Mouse (Mus musculus): ENCODE data around the gene Fam186b.
"Not testable (repeated sequence)": the region's sequence is repeated elsewhere in the genome, so short reads cannot be mapped to it uniquely, and the experiment has no call there.

Gene Fam186b

GRCm38 (mm10) chr15:99259730-99260252 lies 35.9 kb downstream of the Fam186b start:
- peak; percentile 92 for DNase-seq (ENCODE audit: low read depth, low spot score)

GRCm38 (mm10) chr15:99259167-99259729 lies 36.4 kb downstream of the Fam186b start:
- DNase-seq (ENCODE audit: low read depth, low spot score) = no peak

- DNase-seq (ENCODE audit: low read depth, low spot score) = no peak
These were observed 40.4 kb downstream of the Fam186b start for GRCm38 (mm10) chr15:99255241-99255749.

- DNase-seq (ENCODE audit: low read depth, low spot score) = no peak
These were observed 41.1 kb downstream of the Fam186b start for GRCm38 (mm10) chr15:99254477-99255005.

- no peak for DNase-seq (ENCODE audit: low read depth, low spot score)
These were observed 41.9 kb downstream of the Fam186b start for GRCm38 (mm10) chr15:99253772-99254171.

GRCm38 (mm10) chr15:99253175-99253479 lies 42.6 kb downstream of the Fam186b start:
- not testable (repeated sequence) for DNase-seq (ENCODE audit: low read depth, low spot score)

- peak; percentile 80 for DNase-seq (ENCODE audit: low read depth, low spot score)
These were observed 43.1 kb downstream of the Fam186b start for GRCm38 (mm10) chr15:99252381-99253174.

GRCm38 (mm10) chr15:99251626-99252380 lies 43.9 kb downstream of the Fam186b start, which contains the start of gene Mcrs1:
Gene Mcrs1 (minus strand): TSS chr15:99251961.
- DNase-seq (ENCODE audit: low read depth, low spot score) = peak; percentile 100

- not testable (repeated sequence) for DNase-seq (ENCODE audit: low read depth, low spot score)
These were observed 44.6 kb downstream of the Fam186b start for GRCm38 (mm10) chr15:99251111-99251510.

GRCm38 (mm10) chr15:99249938-99250337 lies 45.8 kb downstream of the Fam186b start:
- DNase-seq (ENCODE audit: low read depth, low spot score) = no peak

- peak; percentile 95 for DNase-seq (ENCODE audit: low read depth, low spot score)
These were observed 46.7 kb downstream of the Fam186b start for GRCm38 (mm10) chr15:99248972-99249371.

GRCm38 (mm10) chr15:99246736-99247135 lies 49.0 kb downstream of the Fam186b start:
- peak; percentile 45 for DNase-seq (ENCODE audit: low read depth, low spot score)

GRCm38 (mm10) chr15:99242045-99242444 lies 53.6 kb downstream of the Fam186b start:
- no peak for DNase-seq (ENCODE audit: low read depth, low spot score)

GRCm38 (mm10) chr15:99241249-99241648 lies 54.4 kb downstream of the Fam186b start:
- DNase-seq (ENCODE audit: low read depth, low spot score) = peak; percentile 51

- peak; percentile 56 for DNase-seq (ENCODE audit: low read depth, low spot score)
These were observed 55.6 kb downstream of the Fam186b start for GRCm38 (mm10) chr15:99240129-99240528.

GRCm38 (mm10) chr15:99238006-99238405 lies 57.7 kb downstream of the Fam186b start:
- no peak for DNase-seq (ENCODE audit: low read depth, low spot score)

- DNase-seq (ENCODE audit: low read depth, low spot score) = no peak
These were observed 61.2 kb downstream of the Fam186b start for GRCm38 (mm10) chr15:99234326-99235010.

- DNase-seq (ENCODE audit: low read depth, low spot score) = no peak
These were observed 62.0 kb downstream of the Fam186b start for GRCm38 (mm10) chr15:99233719-99234118.

GRCm38 (mm10) chr15:99231998-99232397 lies 63.7 kb downstream of the Fam186b start:
- DNase-seq (ENCODE audit: low read depth, low spot score) = peak; percentile 43

- no peak for DNase-seq (ENCODE audit: low read depth, low spot score)
These were observed 69.6 kb downstream of the Fam186b start for GRCm38 (mm10) chr15:99226090-99226489.

All from brain, adult 2 months (tissue).